Mouse (Mus musculus) lung, embryonic 15.5 days (tissue): Measurements from ENCODE around the gene Zfp978. TPM values are rescaled to one million over a fixed set of nuclear protein-coding genes. Genes with fewer than 3 reads are reported as not detected.
A peak's percentile ranks its signal among the peaks of the same experiment; 100 is the strongest.
"Not testable (repeated sequence)": the region's sequence is repeated elsewhere in the genome, so short reads cannot be mapped to it uniquely, and the experiment has no call there.

Experiments used
- ATAC-seq: fragments of 200-750 bp; cut with Nextera tagmentation; 2 replicates; pipeline ENCODE4 v1.8.0; 2017; ENCODE audit warnings: moderate number of reproducible peaks, borderline replicate concordance; ENCODE audit not compliant: low FRiP score, low TSS enrichment; ENCODE audit errors: extremely low read depth
- H3K27ac ChIP-seq: fragments of 300-500 bp; sonication (generic); 2 replicates; pipeline ENCODE4 v1.5.1; 2015; ENCODE audit warnings: moderate library complexity, mild to moderate bottlenecking, inconsistent platforms
- H3K27me3 ChIP-seq: fragments of 300-500 bp; sonication (generic); 2 replicates; pipeline ENCODE4 v1.6.1; 2015; ENCODE audit warnings: inconsistent platforms
- H3K36me3 ChIP-seq: fragments of 300-500 bp; sonication (generic); 2 replicates; pipeline ENCODE4 v1.6.1; 2015; ENCODE audit warnings: inconsistent platforms
- H3K4me1 ChIP-seq: fragments of 300-500 bp; sonication (generic); 2 replicates; pipeline ENCODE4 v1.6.1; 2015; ENCODE audit warnings: inconsistent platforms
- H3K4me2 ChIP-seq: fragments of 300-500 bp; sonication (generic); 2 replicates; pipeline ENCODE4 v1.6.1; 2015; ENCODE audit warnings: inconsistent platforms, mild to moderate bottlenecking, moderate library complexity
- H3K4me3 ChIP-seq: fragments of 300-500 bp; sonication (generic); 2 replicates; pipeline ENCODE4 v1.5.1; 2015; ENCODE audit warnings: mild to moderate bottlenecking, inconsistent platforms
- H3K9ac ChIP-seq: fragments of 300-500 bp; sonication (generic); 2 replicates; pipeline ENCODE4 v1.6.1; 2015; ENCODE audit warnings: inconsistent platforms
- H3K9me3 ChIP-seq: fragments of 300-500 bp; sonication (generic); 2 replicates; pipeline ENCODE4 v1.6.1; 2016; ENCODE audit warnings: inconsistent platforms
- WGBS: fragments of 180-500 bp; shearing (Covaris S2); methylation state at CpG from one replicate; pipeline ENCODE4 v1.1.7; 2015; 5-methylcytosine and 5-hydroxymethylcytosine counted together
- polyA plus RNA-seq: library from polyadenylated mRNA; unstranded; fragments of >200 nt; fragmentation: Nextera tagmentation; extraction: Ambion mirVana; gene quantifications from 2 replicates; pipeline ENCODE4 v1.2.1, GENCODE M21; 2015

Zfp978 gene
- polyA plus RNA-seq, 1 experiment from 2014 or later, result 0.22 TPM

DNA sequence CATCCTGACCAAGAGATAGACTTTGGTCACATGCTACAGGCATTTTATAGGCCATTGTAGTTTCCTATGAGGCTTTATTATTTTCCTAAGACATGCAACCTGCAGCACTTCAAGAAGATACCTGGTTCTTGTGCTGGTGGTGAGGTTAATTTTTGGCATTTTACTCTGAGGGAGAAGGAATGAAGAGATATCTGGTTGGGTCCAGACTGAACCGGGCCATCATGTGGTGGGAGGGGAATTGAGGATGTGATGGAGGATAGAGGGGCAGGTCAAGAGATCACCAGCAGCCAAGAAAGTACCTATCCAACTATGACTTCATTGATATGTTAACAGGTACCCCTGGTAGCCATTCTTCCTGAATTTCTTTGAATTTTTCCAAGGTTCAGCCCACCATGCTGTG lies 769 bp downstream of the Zfp978 start:
- H3K4me1 ChIP-seq, ATAC-seq, H3K9ac ChIP-seq, H3K36me3 ChIP-seq, H3K4me3 ChIP-seq, H3K27me3 ChIP-seq, H3K27ac ChIP-seq, H3K9me3 ChIP-seq, H3K4me2 ChIP-seq: not testable (repeated sequence)
- no CpG with 5 or more reads among the region's 1 CpGs for WGBS

GRCm38 (mm10) chr4:147369564-147369963 lies 8.5 kb downstream of the Zfp978 start:
- WGBS, result no CpG with 5 or more reads among the region's 2 CpGs
- H3K9ac ChIP-seq, H3K27ac ChIP-seq, H3K27me3 ChIP-seq, H3K4me2 ChIP-seq, H3K9me3 ChIP-seq, H3K36me3 ChIP-seq, H3K4me1 ChIP-seq, H3K4me3 ChIP-seq: not testable (repeated sequence)
- ATAC-seq, result peak; percentile 69

GRCm38 (mm10) chr4:147383199-147383598 lies 22.1 kb downstream of the Zfp978 start:
- not testable (repeated sequence) for ATAC-seq, H3K27me3 ChIP-seq, H3K4me2 ChIP-seq, H3K4me1 ChIP-seq, H3K9ac ChIP-seq, H3K36me3 ChIP-seq, H3K4me3 ChIP-seq, H3K9me3 ChIP-seq, H3K27ac ChIP-seq
- 91% methylated on average over 4 of the region's 4 CpGs for WGBS

DNA sequence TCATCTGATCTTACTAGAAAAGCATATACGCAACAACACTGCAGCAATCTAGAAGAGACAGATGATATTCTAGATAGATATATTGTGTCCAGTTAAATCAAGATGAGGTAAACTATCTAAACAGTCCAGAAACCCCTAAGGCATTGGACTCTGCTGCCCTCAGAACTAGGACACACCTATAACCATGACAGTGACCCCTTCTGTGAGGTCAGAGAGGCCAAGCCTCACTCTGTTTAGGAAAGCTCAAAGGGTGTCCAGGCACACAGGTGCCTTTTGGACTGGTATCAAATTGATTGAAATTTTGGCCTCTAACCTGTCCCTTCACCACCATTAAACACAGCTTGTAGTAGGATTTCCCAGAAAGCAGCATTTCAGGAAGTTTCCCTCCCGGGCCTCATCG lies 36.1 kb downstream of the Zfp978 start:
- 81% methylated on average over 3 of the region's 3 CpGs for WGBS
- H3K4me3 ChIP-seq, H3K4me2 ChIP-seq, H3K27ac ChIP-seq, H3K9ac ChIP-seq, H3K36me3 ChIP-seq, H3K4me1 ChIP-seq, H3K27me3 ChIP-seq, ATAC-seq: not testable (repeated sequence)
- peaks cover 17% of the 10 kb centered on the region for H3K9me3 ChIP-seq

- H3K4me2 ChIP-seq, H3K4me1 ChIP-seq, H3K36me3 ChIP-seq, ATAC-seq, H3K9ac ChIP-seq, H3K4me3 ChIP-seq, H3K27ac ChIP-seq, H3K27me3 ChIP-seq: not testable (repeated sequence)
- WGBS, result 74% methylated on average over 6 of the region's 6 CpGs
- H3K9me3 ChIP-seq, result peaks cover 21% of the 10 kb centered on the region
These were observed 37.0 kb downstream of the Zfp978 start for GRCm38 (mm10) chr4:147397934-147398682.

GRCm38 (mm10) chr4:147398741-147399140 lies 37.6 kb downstream of the Zfp978 start:
- not testable (repeated sequence) for H3K27ac ChIP-seq, H3K27me3 ChIP-seq, H3K36me3 ChIP-seq, H3K9ac ChIP-seq, H3K4me2 ChIP-seq, ATAC-seq, H3K4me1 ChIP-seq, H3K4me3 ChIP-seq
- peaks cover 25% of the 10 kb centered on the region for H3K9me3 ChIP-seq
- 84% methylated on average over 1 of the region's 1 CpGs for WGBS

GRCm38 (mm10) chr4:147399505-147399904 lies 38.4 kb downstream of the Zfp978 start:
- H3K27ac ChIP-seq, H3K9ac ChIP-seq, H3K4me3 ChIP-seq, H3K4me1 ChIP-seq, H3K36me3 ChIP-seq, ATAC-seq, H3K27me3 ChIP-seq, H3K4me2 ChIP-seq: not testable (repeated sequence)
- peaks cover 33% of the 10 kb centered on the region for H3K9me3 ChIP-seq
- 70% methylated on average over 3 of the region's 3 CpGs for WGBS

DNA sequence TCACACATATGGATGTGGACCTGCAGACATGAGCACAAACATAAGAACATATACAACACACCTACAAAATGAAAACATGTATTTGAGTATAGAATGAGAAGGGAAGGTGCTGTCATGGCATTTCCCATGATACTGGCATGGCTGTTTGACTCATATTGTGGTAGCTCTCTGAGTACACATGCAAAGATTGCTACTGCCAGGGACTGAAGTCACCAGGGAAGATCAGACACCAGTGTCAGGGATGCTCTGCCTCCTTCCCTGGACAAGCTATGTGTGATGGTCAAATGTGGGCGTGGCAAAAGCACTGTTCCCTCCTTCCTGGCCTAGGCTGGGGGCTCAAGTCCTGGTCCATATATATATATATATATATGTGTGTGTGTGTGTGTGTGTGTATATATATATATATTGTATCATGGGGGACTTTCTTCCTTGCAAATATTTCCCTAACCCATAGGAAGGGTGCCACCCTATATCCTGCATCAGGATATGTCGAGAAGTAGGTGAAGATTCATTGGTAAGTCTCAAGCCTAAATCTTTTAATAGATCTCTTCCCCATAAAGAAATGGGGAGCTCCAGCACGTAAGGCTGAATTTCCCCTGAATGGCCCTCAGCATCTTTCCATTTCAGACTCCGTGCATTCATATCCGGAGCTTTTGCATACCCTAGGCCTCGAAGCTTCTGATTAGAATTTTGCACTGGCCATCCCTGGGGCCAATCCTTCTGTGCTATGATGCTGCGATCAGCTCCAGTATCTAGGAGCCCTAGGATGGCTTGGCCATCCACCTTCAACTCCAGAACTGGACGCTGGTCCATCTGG lies 39.1 kb downstream of the Zfp978 start:
- not testable (repeated sequence) for H3K27ac ChIP-seq, H3K36me3 ChIP-seq, H3K9ac ChIP-seq, H3K4me2 ChIP-seq, H3K27me3 ChIP-seq, H3K4me1 ChIP-seq, H3K4me3 ChIP-seq
- 0 out of 2 replicates have a peak, but pooled peaks have one; percentile 37 for ATAC-seq
- H3K9me3 ChIP-seq, result peaks cover 34% of the 10 kb centered on the region
- 80% methylated on average over 8 of the region's 8 CpGs for WGBS

DNA sequence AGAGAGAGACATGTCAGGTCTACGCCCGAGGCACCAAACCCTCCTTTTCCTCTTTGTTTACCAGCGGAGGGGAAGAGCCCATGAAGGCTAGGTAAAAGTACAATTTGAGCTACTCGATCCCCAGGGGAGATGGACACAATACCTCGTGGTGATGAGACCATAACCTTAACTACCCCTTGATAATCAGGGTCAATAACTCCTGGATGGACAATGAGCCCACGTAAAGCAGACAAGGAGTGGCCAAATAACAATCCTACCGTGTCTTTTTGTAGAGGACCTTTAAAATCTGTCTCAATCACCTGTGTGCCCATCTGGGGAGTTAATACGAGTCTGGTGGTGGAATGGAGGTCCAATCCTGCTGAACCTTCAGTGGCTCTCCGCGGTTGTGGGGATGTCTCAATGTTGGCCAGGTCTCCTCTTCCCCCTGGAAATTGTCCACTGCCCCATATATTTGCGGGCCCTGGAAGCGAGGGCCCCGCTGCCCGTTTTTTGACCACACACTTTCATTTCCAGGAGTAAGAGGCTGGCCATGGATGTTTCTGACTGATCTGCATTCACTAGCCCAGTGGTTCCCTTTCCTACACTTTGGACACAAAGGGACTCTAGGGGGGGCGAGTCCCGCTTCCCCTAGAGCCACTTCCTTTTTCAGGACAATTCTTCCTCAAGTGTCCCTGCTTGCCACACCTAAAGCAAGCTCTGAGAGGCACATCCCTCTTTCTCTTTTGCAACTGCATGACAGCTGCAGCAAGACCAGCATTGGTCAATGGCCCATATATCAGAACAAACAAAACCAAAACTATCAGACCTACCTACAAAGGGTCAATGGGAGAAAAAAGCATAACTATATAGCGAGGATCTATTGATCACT lies 40.0 kb downstream of the Zfp978 start:
- not testable (repeated sequence) for H3K4me1 ChIP-seq, H3K36me3 ChIP-seq, H3K27me3 ChIP-seq, H3K9ac ChIP-seq, ATAC-seq, H3K4me2 ChIP-seq, H3K4me3 ChIP-seq, H3K27ac ChIP-seq
- H3K9me3 ChIP-seq, result peaks cover 34% of the 10 kb centered on the region
- 80% methylated on average over 17 of the region's 17 CpGs for WGBS

GRCm38 (mm10) chr4:147401736-147402506 lies 40.8 kb downstream of the Zfp978 start:
- not testable (repeated sequence) for ATAC-seq, H3K4me2 ChIP-seq, H3K27ac ChIP-seq, H3K9ac ChIP-seq, H3K4me1 ChIP-seq, H3K36me3 ChIP-seq, H3K27me3 ChIP-seq, H3K4me3 ChIP-seq
- 76% methylated on average over 17 of the region's 17 CpGs for WGBS
- H3K9me3 ChIP-seq, result peaks cover 34% of the 10 kb centered on the region

DNA sequence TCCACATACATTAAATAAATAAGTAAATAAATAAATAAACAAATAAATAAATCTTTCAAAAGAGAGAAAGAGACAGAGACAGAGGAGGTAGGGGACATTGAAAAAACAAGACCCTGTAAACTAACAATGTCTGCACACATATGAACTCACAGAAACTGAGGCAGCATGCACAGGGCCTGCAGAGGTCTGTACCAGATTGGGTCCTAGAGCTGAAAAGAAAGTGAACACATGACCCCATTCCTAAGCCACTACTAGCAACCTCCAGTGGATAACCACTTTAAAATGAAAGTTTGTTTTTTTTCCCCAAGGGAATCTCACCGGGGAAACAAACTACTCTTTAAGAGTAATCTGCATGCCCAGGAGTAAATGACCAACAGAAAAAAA lies 41.4 kb downstream of the Zfp978 start:
- peaks cover 34% of the 10 kb centered on the region for H3K9me3 ChIP-seq
- not testable (repeated sequence) for H3K36me3 ChIP-seq, H3K4me2 ChIP-seq, H3K27ac ChIP-seq, ATAC-seq, H3K27me3 ChIP-seq, H3K4me1 ChIP-seq, H3K9ac ChIP-seq, H3K4me3 ChIP-seq
- 25% methylated on average over 1 of the region's 1 CpGs for WGBS
